Mouse (Mus musculus) regulatory T cell (primary cell): ENCODE results near the gene Abcf2.

Experiments used
- in situ Hi-C: fragments of 300-600 bp; cut with MboI, MseI; formaldehyde crosslinking; loops from one replicate; pipeline ENCODE4 v1.15.1; 2025; ENCODE audit warnings: high pct_unique_total_duplicates

The Abcf2 gene

DNA sequence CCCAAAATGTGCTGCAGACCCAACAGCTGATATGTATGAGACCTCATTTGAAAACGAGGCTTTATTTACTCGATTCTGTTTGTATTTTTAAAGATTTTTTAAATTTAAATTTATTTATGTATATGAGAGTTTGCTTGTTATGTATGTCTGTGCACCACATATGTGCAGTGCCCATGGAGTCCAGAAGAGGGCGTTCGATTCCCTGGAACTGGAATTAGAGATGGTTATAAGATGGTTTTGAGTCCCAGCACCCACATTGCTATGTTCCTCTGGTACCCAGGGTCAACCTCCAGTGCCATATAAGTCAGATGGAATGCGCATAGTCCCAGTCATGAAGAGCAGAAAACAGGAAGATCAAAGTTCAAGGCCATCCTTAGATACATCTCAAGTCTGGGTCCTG lies 43.0 kb downstream of the Abcf2 start:
- in situ Hi-C loops: no loop called here

GRCm38 (mm10) chr5:24533391-24533790 lies 43.9 kb downstream of the Abcf2 start:
- in situ Hi-C loops: no loop called here

DNA sequence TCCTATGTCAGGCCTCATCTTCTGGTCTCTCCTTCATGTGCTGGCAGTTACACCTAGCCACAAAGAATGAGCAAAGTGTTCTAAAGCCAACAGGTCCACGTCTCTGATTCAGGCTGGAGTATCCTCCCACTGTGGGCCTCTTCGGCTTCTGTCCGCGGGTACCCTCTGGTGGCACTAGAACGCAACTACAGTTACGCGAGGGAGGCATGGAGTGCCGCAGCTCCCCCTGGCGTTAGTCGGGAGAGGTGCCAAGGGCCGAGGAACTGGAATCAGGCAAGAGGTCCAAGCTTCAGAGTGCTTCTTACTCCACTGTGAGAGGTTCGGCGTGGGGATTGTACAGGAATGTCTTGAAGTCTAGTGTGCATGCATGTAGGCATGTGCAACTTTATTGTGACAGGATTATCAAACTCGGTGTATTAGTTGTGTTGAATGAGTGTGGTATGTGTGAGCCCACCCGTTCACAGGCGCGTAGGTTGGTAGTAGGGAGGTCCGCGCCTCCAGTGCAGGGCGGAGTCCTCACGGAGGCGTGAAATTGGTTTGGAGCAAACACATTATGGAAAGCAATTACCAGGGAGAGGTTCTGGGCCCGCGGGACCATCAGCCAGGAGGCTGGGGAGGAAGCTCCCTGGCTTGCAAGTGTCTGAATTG lies 47.1 kb downstream of the Abcf2 start:
- in situ Hi-C loops: no loop called here

DNA sequence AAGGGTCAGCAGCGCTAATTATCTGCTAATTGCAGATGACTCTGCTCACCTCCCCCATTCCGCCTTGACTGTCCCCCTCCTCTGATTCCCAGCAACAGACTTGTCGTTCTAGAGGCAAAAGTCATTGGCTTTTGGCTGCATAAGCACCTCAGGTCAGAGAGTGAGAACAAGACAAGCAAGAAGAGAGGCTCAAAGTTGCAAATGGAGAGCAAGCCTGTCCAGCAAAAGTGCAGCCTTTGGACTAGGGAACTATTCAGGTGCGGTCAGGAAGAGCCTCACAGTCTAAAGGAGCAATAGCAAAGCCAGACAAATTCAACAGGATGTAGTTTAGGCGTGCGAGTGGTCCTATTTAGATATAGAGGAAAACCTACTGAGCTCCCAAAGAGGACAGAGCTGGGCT lies 49.5 kb downstream of the Abcf2 start:
- in situ Hi-C loops: no loop called here

GRCm38 (mm10) chr5:24526889-24527230 lies 50.4 kb downstream of the Abcf2 start, which contains the start of gene Gbx1:
Gbx1 (minus strand) TSS chr5:24527202.
- in situ Hi-C loops: no loop called here

GRCm38 (mm10) chr5:24526190-24526888 lies 50.9 kb downstream of the Abcf2 start:
- in situ Hi-C loops: no loop called here

DNA sequence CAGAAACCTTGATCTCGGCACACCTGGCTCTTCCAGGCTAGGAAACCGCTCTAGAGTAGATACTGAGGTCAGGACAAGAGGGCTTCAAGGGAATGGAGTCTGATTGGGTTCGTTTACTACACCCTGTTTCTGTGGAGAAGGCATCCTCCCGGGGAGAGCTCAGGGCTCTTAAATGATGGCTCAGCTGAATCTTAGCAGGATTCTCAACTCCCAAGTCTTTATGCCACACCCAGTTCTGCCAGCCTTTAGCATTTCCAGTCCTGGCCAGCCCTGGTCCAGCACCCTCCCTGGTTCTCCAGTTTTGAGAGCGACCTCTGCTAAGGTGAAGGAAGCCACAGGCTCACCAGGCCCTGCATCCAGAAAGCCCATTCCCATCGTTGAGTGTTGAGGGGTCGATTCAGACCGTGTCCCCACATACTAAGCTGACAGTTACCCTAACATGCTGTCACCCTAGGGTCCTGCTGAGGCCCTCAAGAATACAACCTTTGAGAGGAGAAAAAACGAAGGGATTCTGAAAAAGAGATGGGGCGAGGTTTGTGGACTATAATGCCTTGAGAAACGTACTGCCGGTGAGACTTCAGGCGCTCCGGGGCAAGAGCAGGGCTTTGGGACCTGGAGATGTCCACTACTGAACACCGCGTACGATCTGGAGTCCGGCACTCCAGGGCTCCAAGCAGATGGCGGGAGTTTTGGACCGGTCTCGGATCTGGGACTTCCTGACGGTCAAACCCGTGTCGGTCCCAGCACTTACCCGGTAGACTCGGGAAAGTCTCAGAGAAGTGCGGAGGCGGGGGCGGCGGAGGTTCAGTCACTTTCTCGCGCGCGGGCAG lies 51.7 kb downstream of the Abcf2 start:
- in situ Hi-C loops: no loop called here

- in situ Hi-C loops: no loop called here
Measured at GRCm38 (mm10) chr5:24524522-24524921, 52.7 kb downstream of the Abcf2 start.

- in situ Hi-C loops: no loop called here
Measured at GRCm38 (mm10) chr5:24523806-24524205, 53.5 kb downstream of the Abcf2 start.

GRCm38 (mm10) chr5:24521366-24521765 lies 55.9 kb downstream of the Abcf2 start:
- in situ Hi-C loops: no loop called here
